Mouse (Mus musculus): ENCODE results near the gene Tsg101.

Tsg101 gene

DNA sequence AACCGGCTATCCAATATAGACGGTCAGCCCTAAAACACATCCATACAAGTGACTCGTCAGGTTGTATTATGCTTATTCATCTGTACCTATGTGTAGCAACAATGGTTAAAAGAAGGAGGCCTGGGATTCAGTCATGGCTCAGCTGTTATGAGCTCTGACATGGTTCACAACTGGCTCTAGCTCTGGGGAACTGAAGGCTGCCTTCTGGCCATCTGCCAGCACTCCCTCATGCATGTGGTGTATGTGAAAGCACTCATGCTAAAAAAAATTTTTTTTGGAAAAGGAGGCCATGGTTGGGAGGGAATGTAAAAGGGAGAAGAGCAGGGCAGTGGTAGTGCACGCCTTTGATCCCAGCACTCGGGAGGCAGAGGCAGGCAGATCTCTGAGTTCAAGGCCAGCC, 39.9 kb downstream of the Tsg101 start:
- intact Hi-C loops (cut with DNase I): no loop called here

DNA sequence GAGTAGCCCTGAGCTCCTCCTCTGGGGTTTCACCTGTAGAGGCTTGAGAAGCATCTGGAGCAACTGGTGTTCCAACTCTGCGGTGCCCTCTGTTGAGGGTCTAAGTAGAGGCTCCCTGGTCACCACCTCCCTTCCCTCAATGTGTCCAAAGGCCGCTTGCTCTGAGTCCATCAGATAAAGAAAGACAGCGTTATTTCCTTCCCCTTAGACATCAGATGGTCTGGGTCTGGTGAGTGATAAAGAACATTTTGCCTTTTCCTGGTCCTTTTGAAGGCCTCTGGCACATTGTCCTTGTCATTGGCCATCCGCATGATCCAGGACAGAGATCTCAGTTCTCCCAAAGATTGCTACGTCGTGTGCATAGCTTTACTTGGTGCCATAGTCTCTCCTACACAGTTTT, 42.5 kb downstream of the Tsg101 start:
- intact Hi-C loops (cut with DNase I): no loop called here

DNA sequence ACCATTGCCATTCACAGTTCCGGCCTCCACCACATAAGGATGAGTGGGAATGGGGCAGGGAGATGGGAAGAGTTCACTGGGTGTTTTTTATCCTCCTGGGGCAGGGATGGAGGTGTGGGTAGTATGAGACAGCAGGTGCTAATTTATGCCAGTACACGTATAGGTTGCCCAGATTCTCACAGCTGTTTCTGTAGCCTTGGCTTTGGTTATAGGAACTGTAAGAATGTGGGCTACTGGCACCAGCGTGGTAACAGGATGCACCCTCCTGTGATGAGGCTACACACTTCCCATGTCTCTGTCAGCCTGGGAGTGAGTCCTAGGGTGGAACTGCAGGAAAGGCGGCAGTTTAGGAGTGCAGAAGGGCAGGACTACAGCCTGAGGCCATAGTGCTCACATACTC, 42.9 kb downstream of the Tsg101 start:
- intact Hi-C loops (cut with DNase I): no loop called here

DNA sequence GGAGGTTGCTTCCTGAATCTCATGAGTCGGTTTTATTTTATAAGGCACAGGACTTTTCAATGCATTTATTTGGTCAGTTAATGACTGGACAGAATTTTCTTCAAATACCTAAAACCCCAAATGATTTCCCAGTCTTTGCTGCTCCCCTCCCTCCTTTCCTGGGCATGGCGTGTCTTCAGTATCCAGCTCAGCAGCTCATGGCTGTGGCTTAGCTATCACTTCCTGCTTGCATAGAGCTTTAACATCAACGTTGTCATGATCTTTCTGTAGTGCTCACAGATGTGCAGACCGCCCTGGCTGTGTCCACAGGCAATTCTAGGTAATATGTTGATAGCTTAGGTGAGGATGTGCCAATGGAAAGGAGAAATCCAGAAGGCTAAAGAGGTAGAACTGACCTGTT, 47.8 kb downstream of the Tsg101 start:
- intact Hi-C loops (cut with DNase I): no loop called here

DNA sequence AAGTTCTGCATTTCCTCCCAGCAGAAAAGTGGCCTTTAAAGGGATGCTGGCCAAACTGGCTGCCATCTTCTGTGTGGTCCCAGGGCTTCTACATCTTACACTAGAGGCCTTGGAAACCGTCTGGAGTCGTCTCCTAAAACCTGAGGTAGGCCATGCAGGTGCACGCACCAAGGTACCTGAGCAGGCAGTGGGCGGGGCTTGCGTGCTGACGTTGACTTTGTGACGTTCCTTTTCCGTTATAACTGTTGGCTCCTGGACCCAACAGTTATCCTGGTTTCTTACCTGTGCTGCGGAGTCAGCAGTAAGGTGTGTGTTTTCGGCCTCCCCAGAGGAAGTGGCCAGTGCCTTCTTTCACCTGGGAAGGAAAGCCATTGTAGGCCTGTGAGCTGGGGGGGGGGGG, 58.8 kb downstream of the Tsg101 start, which contains the start of gene Ldhc:
Gene Ldhc (plus strand): TSS at position 208 of the 400 bp plus-strand sequence.
- intact Hi-C loops (cut with DNase I): no loop called here

DNA sequence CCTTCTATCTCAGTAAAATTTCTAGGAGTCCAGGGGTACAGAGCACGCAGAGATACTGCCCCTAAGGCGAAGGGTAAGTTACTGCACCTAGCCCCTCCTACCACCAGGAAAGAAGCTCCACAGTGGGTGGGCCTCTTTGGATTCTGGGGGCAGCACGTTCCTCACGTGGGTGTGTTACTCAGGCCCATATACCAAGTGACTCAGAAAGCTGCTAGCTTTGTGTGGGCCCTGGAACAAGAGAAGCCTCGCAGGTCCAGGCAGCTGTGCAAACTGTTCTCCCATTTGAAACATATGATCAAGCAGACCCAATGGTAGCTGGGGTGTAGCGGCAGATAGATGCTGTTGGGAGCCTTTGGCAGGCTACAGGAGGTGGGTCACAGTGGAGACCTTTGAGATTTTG, 60.7 kb downstream of the Tsg101 start:
- intact Hi-C loops (cut with DNase I): no loop called here

DNA sequence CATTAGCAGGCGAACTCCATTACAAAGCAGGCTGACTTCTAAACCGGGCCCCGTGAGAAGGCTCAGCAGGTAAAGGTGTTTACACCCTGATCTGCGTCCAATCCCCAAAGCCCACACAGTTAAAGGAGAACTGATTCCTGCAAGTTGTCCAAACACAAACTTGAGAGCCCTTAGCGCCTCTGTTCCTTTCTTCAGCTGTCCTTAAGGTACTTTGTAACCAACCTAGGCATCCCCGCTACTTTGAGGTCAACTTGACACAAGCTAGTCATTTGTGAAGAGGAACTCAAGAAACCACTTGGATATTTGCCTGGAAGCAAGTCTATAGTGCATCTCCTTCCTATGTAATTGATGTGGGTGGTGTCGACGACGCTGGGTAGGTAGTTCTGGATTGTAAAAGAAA, 62.3 kb downstream of the Tsg101 start:
- intact Hi-C loops (cut with DNase I): no loop called here

DNA sequence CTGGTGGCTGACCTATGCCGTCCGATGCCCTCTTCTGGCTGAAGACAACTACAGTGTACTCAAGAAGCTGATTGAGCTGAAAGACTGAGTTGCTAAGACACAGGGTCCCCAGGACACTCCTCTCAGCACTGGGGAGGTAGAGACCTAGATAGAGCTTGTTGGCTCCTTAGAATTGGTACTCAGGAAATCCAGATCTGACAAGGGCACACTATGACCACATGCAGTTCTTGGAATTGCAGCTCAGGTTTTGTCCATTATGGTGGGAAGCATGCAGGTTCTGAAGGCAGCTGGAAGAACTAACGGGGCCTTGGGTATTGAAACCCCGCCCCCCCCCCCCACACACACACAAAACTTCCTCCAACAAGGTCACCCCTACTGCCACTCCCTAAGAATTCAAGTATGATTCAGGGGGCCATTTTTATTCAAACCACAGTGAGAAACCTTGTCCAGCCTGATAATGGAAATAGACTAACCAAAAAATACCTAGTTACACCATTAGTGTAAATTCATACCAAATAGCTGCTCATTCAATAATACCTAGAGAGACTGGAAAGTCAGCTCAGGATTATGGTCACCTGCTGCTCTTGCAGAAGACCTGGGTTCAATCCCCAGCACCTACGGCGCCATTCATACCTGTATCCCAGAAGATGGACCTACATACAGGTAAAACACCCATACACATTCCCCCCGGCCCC, 63.8 kb downstream of the Tsg101 start:
- intact Hi-C loops (cut with DNase I): no loop called here

DNA sequence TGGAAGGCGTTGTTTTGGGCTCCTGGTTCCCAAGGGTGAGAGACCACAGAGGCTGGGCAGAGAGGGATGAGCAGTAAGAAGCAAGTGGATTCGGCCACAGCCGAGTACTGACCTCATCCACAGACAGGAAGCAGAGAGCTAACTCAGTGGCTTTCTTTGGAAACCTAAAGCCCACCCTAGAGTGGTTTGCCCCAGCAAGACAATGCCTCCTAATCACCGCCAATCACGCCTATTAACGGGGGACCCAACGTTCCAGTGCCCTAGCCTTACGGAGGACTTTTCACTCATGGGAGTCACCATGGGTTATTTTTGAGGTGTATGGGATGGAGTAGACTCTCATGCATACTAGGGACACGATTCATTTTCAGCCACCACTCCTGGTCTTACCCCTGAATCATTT, 66.4 kb downstream of the Tsg101 start:
- intact Hi-C loops (cut with DNase I): no loop called here

DNA sequence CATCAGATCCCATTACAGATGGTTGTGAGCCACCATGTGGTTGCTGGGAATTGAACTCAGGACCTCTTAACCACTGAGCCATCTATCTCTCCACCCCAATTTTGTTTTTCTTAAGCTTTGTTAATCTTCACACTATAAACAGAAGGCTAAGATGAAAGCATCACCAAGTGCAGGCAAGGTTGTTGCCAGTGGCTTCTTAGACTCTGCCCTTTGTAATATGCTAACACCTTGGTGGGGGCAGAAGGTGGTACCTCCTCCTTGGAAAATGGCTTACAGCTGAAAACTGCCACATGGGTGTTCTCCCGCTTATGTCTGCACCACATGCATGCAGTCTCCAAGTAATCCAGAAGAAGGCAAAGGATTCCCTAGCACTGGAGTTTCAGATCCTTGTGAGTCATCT, 67.1 kb downstream of the Tsg101 start:
- intact Hi-C loops (cut with DNase I): no loop called here

DNA sequence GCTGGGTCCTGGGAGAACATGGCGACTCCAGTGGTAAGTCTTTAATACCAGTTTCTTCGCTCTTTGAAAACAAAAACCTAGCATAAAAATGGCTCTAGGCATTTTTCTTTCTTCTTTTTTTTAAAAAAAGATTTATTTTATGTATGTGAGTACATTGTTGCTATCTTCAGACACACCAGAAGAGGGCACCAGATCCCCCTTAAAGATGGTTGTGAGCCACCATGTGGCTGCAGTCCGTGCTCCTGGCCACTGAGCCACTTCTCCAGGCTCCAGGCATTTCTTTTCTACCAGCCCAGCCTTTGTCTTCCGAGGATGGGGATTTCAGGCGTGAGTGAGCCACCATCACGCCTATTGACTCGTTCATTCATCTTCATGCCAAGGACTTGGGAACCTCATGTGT, 68.7 kb downstream of the Tsg101 start:
- intact Hi-C loops (cut with DNase I): no loop called here

DNA sequence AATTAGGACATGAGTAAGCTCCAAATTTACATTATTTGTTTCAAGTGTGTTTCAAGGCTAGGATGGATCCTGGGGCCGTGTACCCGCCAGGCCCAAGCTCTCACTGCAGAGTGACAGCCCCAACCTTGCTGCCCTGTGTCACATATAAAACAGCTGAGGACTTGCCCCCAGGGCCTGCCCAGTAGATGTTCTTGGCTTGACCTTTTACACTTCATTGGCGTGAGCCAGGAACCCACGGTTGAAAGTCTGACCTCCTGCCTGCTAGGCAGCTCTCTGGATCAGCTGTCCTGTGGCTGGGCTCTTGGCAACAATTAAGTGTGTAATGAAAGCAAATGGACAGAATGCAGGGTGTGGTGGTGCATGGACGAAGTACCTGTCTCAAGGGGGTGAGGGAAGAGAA, 70.5 kb downstream of the Tsg101 start:
- intact Hi-C loops (cut with DNase I): loop anchor here (5.0 kb wide), 2 partner anchors 52 to 137 kb away; partner anchors contain the start of genes Gtf2h1, Hps5 and Saal1

DNA sequence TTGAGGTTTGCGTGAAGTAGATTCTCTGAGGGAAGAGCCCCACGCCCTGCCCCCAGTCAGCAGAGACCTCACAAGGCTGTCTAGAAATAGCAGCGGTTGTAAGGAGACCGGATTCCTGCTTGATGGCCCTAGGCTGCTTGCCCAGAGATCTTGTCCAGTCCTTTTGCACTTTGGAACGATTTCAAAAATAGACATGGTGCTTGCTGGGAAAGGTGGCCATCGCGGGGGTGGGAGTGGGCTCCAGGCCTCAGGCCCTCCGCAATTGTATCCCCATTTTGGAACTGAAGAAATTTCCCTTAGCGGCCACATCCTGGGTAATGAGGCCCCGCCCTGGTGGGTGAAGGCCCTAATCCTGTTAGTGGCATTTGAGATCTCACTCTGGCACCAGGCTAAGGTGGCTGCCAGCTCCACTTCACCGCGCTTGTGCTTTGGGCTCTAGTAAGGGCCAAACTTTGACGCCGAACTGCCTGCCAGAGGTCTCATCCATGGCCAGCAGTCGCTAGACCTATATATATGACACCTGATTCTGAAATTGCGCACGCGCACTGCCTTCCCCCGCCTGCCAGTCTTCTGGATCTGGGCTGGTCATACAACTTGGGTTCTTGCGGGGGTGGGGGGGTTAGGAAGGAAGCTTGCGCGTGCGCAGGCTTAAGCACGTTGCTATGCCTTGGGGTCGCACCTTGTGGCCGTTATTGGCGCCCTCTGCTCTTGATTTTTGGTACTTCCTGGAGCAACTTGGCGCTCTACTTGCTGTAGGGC, 73.1 kb downstream of the Tsg101 start:
- intact Hi-C loops (cut with DNase I): loop anchor here (5.0 kb wide), 2 partner anchors 49 to 134 kb away; partner anchors contain the start of genes Gtf2h1, Hps5 and Saal1

DNA sequence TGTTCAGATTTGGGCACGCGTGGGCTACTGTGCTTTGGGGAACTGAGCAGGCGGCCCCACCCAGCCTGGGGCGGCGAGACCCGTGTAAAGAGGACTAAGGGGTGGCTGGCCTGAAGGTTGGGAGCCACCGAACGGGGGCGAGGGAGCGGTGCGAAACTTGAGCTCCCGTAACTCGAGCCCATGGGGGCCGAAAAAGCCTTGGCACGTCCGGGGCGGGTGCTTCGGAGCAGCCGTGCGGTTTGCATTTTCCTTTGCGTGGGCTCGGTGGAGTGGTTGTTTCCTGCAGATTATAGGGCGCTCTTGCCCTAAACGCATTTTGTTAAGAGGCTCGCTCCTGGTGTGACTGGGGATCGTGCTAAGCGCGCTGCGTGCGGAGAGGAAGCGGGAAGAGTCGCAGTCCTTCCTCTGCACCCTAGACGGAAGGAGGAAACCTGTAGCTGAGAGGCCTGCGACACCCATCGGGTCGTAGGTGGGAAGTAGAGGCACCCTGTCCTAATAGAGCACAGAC, 73.7 kb downstream of the Tsg101 start:
- intact Hi-C loops (cut with DNase I): loop anchor here (5.0 kb wide), 2 partner anchors 49 to 134 kb away; partner anchors contain the start of genes Gtf2h1, Hps5 and Saal1

DNA sequence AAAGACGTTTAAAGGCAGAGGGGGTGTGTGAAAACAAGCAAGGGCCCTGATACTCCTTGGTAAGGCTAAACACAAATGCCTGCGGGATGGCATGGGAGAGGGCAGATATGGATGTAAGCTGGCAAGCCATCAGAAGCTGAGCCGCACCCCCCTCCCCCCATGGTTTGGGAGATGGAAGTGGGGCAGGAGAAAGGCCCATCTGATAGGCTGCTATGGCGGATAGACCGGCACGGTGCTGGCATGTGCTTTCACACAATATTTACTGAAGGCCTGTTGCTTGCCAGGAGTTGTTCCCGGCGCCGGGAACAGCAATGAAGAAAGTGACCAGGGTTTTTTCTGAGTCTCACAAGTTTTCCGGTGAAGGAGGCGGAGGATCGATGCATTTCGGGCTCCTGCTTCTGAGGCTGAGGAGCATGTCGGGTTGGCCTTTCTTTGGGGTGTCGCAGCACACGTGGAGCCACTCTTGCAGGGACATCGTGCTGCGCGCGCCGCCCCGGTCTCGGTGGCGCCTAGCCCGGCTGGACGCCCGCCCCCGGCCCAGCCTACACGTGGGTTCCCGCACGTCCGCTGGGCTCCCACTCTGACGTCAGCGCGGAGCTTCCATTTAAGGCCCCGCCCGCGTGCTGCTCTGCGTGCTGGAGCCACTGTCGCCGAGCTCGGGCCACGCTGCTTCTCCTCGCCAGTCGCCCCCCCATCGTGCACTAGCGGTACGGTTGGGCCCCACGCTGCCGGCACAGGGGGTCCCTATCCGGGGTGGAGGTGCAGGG, 74.4 kb downstream of the Tsg101 start:
- intact Hi-C loops (cut with DNase I): loop anchor here (5.0 kb wide), 2 partner anchors 48 to 133 kb away; partner anchors contain the start of genes Gtf2h1, Hps5 and Saal1

DNA sequence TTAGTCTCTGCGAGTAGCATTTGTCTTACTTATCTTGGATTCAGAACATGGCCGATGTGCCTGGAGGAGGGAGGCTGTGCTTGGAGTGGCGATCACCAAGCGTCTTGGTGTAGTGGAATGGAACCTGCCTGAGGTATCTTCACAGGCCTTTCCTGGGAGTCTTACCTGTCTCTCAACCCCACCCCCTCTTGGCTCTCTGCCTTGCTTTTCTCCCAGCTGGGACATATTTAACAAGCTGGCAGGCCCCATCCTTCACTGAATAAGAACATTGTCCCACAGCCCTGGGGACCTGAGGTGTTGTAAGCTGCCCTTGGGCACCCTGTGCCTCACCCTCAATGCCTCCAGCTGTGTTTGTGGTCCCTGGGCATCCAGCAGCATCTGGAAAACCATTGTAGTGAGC, 76.2 kb downstream of the Tsg101 start:
- intact Hi-C loops (cut with DNase I): no loop called here

DNA sequence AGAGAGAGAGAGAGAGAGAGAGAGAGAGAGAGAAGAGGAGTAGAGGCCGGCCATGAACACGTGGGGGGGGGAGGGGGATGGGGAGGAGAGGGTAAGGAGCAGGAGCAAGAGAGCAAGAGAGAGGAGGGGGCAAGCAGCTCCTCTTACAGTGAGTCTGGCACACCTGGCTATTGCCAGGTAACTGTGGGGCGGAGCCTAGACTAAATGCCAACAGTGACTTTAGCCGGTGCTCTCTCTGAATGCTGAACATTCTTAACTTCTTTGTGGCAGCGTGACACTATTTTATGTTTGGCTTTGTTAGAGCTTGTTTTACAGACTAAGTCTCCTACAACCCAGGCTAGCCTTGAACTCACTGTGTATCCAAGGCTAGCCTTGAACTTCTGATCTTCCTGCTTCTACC, 77.5 kb downstream of the Tsg101 start:
- intact Hi-C loops (cut with DNase I): no loop called here

DNA sequence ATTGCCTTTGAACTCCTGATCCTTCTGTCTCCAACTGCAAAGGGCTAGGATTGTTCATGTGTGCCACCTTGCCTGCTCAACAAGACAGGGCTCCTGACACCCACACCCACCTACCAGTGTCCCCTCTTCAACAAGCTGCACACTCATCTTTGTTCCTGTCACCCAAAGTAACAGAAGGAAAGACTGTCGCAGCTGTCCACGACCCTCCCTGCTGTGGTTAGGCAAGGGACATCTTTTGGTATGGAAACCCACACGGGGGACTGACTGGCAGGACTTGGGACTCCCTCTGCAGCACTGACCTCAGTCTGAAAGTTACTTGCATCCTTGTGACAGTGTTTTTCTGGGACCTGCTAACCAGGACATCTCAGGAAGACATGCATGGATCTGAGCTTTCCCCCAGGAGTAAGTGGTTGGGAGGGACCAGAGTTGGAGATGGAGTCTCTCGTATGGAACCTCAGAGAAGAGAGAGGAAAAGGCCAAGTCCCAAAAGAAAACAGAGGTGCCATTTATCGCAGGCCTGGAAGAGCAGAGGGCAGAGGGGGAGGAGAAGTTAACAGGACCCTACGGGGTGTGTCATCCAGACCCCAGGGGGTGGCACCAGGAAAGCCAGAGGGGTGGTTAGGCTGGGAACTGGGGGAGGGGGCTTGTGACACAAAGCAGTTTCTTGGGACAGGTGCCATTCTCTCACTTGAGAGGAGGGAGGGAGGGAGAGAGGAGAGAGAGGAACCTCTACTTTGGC, 78.8 kb downstream of the Tsg101 start, which contains the start of gene Ldha:
Gene Ldha (plus strand): TSS at position 689 of the 739 bp plus-strand sequence.
- intact Hi-C loops (cut with DNase I): no loop called here

DNA sequence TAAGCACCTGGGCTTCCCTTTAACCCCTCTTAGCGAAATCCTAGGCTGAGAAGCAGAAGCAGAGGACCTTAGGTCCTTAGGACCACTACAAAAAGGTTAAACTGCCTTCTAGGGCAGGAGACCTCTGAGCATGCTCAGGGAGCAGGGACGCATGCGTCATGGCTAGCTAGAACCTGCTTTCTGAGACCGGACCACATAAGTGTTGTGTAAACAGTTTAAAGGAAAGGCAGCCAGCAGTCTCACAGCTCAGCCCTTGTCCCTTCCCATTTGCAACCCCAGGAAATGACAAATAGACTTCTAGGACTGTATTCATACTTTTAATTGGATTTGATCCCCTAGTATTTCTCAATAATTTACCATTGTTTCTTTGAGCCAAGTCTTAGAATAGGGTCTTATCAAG, 79.4 kb downstream of the Tsg101 start:
- intact Hi-C loops (cut with DNase I): no loop called here

DNA sequence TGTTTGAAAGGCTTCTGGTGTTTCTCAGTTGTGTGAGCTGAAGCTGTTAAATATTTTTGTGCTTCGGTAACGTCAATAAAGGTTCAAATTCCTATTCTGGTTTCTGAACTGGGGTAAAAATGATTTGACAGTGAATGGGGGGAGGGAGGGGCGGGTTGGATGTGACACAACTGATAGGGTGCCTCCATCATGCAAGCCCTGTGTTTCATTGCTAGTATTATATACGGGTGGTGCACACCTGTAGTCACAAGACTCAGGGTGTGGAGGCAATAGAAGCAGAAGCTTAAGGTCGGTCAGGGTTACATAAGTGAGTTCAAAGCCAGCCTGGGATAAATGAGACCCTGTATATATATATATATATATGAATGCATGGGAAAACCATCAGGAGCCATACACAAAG, 79.9 kb downstream of the Tsg101 start:
- intact Hi-C loops (cut with DNase I): no loop called here

DNA sequence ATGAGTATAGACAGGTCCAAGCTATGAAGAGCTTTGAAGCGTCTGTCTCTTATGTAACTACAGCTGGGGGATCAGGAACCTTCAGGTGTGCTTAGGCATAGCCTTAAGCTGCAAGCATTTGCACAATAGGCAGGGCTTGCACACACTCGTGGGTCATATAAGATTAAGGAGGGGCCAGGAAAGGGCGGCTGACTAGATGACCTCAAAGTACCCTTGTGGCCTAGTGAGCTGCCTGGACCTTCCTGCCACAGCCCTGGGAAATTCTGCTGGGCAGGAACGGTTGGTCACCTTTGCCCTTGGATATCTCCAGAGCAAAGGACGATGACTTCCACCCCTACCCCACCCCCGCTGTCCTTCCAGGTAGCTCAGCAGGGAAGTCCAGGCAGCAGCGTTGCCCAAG, 80.3 kb downstream of the Tsg101 start:
- intact Hi-C loops (cut with DNase I): no loop called here
